Mouse (Mus musculus) embryo, embryonic 11 days (tissue): ENCODE measurements around the gene Prdx5.
A peak's percentile ranks its signal among the peaks of the same experiment; 100 is the strongest.

ENCODE experiments used
- DNase-seq: peaks from one replicate; pipeline ENCODE4 v3.0.0-alpha.2; 2015

Prdx5 gene

DNA sequence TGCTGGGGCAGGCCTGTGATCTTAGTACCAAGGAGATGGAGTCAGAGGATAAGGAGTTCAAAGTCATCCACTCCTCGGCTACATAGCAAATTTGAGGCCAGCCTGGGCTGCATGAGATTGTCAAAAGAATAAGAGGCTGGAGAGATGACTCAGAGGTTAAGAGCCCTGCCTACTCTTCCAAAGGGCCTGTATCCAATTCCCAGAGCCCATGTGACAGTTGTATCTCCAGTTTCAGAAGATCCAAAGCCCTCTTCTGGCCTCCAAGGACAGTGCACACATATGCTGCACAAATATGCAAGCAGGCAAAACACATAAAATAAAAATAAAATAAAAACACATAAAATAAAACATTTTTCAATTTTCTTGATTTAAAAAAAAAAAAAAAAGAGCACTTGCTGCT is 35.6 kb downstream of the Prdx5 start:
- DNase-seq = no peak

DNA sequence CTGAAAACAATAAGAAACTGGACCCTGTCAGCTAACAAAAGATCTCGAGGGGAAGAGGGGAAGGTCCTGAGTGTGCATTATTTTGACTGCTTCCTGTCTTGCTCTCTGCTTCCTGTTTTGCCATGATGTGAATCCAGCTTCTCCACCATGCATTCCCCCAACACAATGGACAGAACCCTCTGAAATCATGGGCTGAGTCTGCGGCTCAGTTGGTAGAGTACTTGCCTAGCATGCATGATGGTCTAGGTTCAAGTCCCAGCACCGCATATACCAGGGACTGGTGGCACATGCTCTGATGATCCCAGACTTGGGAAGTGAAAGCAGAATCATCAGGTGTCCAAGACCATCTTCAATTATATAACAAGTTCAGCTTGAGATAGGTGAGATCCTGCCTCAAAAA is 37.2 kb downstream of the Prdx5 start:
- DNase-seq = no peak

GRCm38 (mm10) chr19:6871574-6872271 is 38.2 kb downstream of the Prdx5 start:
- peak; percentile 42 for DNase-seq

DNA sequence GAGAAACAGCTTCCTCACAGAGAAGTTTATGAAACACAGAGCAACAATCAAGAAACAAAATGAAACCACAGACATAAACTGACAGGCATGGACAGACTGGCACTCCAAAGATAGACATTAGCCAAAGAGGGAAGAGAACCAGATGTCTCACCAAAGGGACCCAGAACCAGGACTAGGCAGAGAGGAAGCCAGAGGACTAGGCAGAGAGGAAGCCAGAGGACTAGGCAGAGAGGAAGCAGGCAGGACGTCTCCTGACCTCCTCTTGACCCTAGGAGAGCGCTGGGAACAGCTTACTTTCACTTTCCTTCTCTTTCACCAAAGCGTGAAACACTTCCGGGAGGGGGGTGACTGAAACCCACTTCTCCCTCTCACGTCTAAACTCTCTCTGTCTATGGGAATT is 40.6 kb downstream of the Prdx5 start:
- peak; percentile 60 for DNase-seq

DNA sequence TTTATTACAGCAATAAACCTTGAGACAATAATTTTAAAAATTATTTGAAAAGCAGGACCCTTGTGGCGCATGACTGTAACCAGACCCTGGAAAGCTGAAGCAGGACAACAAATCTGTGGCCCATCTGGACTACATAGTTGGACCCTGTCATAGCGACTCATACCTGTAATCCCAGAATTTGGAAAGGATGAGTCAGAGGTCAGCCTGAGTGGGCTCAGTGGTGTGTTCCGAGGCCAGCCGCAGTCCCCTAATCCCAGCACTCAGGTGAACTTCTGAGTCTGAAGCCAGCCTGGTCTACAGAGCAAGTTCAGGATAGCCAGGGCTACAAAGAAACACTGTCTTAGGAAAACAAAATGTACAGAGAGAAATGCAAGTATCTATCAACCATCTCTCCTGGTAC is 48.5 kb downstream of the Prdx5 start:
- no peak for DNase-seq

DNA sequence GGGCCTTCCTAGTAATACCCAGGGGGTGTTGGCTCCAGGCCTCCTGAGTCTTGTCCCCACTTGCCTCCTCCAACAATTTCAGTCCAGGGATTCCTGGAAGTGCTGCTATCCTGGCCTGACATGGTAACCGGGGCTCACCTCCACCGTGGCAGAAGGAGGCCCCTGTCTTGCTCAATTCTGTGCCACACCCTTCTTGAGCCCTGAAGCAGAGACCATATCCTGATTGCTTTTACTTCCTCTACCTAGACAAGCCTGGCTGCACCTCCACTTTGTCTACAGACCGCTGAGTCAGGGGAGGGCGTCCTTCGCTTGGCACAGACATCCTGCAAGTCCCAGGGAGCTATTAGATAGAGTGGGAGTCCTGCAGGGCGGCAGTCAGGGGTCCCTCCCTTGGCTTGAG is 49.2 kb downstream of the Prdx5 start:
- DNase-seq = no peak

- no peak for DNase-seq
These were observed 49.9 kb downstream of the Prdx5 start for GRCm38 (mm10) chr19:6859971-6860370.

DNA sequence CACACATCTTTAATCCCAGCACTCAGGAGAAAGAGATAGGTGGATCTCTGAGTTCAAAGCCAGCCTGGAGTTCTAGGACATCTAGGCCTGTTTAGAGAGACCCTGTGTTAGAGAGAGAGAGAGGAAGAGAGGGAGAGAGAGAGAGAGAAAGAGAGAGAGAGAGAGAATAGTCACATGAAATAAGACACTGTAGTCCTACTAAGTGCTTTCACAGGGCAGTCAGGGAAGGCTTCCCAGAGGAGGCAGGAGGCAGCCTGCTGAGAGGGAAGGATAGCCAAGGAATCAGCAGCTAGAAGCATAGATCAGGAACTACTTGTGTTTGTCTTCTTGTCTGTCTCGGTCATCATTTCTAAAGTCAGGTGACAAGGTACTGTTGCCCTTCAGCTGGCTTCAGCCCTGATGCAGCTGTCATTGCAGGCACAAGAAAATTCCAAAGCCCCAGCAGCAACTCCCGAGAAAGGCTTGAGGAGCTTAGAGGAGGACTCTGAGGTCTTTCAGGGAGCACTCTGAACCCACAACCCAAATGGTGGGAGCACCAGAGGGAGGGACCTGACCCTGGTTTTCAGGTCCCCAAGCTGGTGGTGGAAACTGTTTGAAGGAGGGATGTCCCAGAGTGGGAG is 50.8 kb downstream of the Prdx5 start:
- no peak for DNase-seq

GRCm38 (mm10) chr19:6858031-6858430 is 51.9 kb downstream of the Prdx5 start, which contains the start of gene Ccdc88b:
TSS of gene Ccdc88b (minus strand) at chr19:6858211.
- DNase-seq = no peak

DNA sequence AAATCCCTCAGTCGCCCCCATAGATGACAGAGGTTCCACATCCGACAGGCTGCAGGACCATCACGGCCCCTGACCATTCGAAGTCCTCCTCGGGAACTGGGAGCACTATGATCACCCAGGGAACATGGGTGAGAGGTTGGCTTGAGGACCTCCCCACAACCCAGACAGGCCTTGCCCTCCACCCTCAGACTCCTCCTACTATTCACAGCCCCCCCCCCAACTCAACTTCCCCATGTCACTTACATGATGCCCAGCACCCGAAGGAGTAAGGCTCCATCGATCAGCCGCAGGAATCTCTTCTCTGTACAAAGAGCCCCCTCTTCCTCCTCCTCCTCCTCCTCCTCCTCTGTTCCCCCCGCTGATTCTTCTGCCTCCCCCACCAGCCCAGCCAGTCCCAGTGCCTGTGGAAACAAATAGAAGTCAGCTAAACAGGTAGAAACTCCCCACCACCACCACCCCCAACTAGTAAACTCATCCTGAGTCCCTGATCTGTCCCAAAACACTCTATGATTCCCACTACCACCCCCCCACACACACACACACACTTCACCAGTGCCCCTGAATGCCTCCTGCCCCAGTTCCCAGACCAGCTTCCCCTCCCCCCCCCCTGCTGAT is 52.4 kb downstream of the Prdx5 start:
- DNase-seq = no peak

DNA sequence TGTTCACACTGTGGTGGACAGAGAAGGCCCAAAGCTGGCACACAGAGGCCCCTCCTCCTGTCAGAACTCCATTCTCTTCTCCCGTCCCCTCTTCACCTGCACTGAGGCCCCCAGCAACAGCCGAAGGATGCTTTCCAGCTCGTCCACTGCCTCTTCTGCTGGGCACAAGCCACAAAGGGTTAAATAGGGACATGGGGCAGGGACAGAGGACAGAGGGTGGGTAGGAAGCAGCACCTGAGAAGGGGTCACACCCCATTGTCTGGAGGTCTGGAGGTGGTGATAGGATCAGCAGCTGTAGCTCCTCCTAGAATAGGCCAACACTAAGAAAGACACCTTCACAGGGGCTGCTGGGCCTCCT is 52.9 kb downstream of the Prdx5 start:
- DNase-seq = no peak
